Mouse (Mus musculus) brain, adult 2 months (tissue): ENCODE results near the gene Npas3.

ENCODE experiments used
- DNase-seq: peaks from one replicate; pipeline ENCODE4 v3.0.0; 2011; ENCODE audit warnings: low read depth, low spot score

Npas3 gene

GRCm38 (mm10) chr12:53985851-53986842 is 737.7 kb downstream of the Npas3 start:
- no peak for DNase-seq

GRCm38 (mm10) chr12:53992411-53992810 is 743.9 kb downstream of the Npas3 start:
- no peak for DNase-seq

- DNase-seq, result no peak
Observed at GRCm38 (mm10) chr12:53995710-53996109, 747.2 kb downstream of the Npas3 start.

- DNase-seq, result no peak
Observed at GRCm38 (mm10) chr12:53997141-53997540, 748.7 kb downstream of the Npas3 start.

- no peak for DNase-seq
Observed at GRCm38 (mm10) chr12:53999647-54000637, 751.5 kb downstream of the Npas3 start.

- peak; percentile 11 for DNase-seq
Observed at GRCm38 (mm10) chr12:54002496-54002895, 754.0 kb downstream of the Npas3 start.

- DNase-seq, result no peak
Observed at GRCm38 (mm10) chr12:54004606-54005005, 756.1 kb downstream of the Npas3 start.

GRCm38 (mm10) chr12:54005546-54005945 is 757.1 kb downstream of the Npas3 start:
- DNase-seq, result no peak

GRCm38 (mm10) chr12:54015304-54015703 is 766.8 kb downstream of the Npas3 start:
- DNase-seq, result no peak

- peak; percentile 65 for DNase-seq
Observed at GRCm38 (mm10) chr12:54017949-54018348, 769.5 kb downstream of the Npas3 start.

- DNase-seq, result no peak
Observed at GRCm38 (mm10) chr12:54019979-54020378, 771.5 kb downstream of the Npas3 start.

- no peak for DNase-seq
Observed at GRCm38 (mm10) chr12:54034666-54035346, 786.3 kb downstream of the Npas3 start.

GRCm38 (mm10) chr12:54037602-54038001 is 789.1 kb downstream of the Npas3 start:
- DNase-seq, result no peak

GRCm38 (mm10) chr12:54042996-54043544 is 794.6 kb downstream of the Npas3 start:
- no peak for DNase-seq

- DNase-seq, result no peak
Observed at GRCm38 (mm10) chr12:54044606-54045334, 796.3 kb downstream of the Npas3 start.

- no peak for DNase-seq
Observed at GRCm38 (mm10) chr12:54045360-54045759, 796.9 kb downstream of the Npas3 start.

GRCm38 (mm10) chr12:54046824-54047223 is 798.3 kb downstream of the Npas3 start:
- no peak for DNase-seq

- no peak for DNase-seq
Observed at GRCm38 (mm10) chr12:54048126-54048525, 799.6 kb downstream of the Npas3 start.

- no peak for DNase-seq
Observed at GRCm38 (mm10) chr12:54049926-54050325, 801.4 kb downstream of the Npas3 start.

- no peak for DNase-seq
Observed at GRCm38 (mm10) chr12:54052939-54053338, 804.5 kb downstream of the Npas3 start.
